ENCODE assay signal across 1 mouse cellular context in the genomic region with DNA sequence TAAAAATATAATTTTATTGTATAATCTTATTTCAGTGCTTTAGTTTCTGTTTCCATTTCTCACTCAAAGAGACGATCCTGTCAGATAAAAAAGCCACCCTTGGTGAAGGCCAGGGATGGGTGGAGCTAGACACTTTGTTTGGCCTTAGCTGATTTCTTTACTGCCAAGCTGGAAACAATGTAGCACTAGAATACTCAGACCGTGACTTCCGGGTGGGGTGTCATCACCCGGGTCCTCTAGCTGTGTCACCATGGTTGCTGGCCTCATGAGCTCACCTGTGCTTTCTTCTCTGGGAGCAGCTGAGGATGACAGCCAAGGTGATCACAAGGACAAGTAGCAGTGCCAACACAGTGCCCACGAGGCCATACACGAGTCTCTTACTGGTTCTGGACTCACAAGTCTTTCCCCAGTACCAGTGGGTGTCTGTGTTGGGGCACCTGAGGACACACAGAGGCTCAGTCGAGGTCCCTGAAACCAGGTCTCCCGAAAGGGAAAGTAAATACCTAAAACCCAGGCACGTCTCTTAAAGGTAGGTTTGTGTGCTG.
A peak's percentile ranks its signal among the peaks of the same experiment; 100 is the strongest.
TF ChIP-seq lines count a peak whose summit lies in the region.

No protein-coding gene starts in this region.

TF ChIP-seq in MEL, 35 proteins besides CTCF, POLR2A, EP300 and RAD21:
- no peak for TF ChIP-seq NELFE (IDR thresholded peaks at IDR 0.05; ENCODE audit: low read depth, low read length)
- no peak for TF ChIP-seq POLR2AphosphoS2 (IDR thresholded peaks at IDR 0.05; ENCODE audit: low read length)
- no peak for TF ChIP-seq ZMIZ1 (IDR thresholded peaks at IDR 0.05; ENCODE audit: low read depth, low read length)
- TF ChIP-seq UBTF (IDR thresholded peaks at IDR 0.05; ENCODE audit: borderline replicate concordance, insufficient read depth, low read depth, low read length) = no peak
- TF ChIP-seq MAX (IDR thresholded peaks at IDR 0.05; ENCODE audit: low read length) = no peak
- no peak for TF ChIP-seq MEF2A (IDR thresholded peaks at IDR 0.05; ENCODE audit: extremely low read depth, insufficient replicate concordance, low read depth, low read length, poor library complexity, severe bottlenecking)
- TF ChIP-seq ELF1 (IDR thresholded peaks at IDR 0.05; ENCODE audit: low read depth, low read length) = peak; percentile 50; the same call in 1 of the 2 replicates
- TF ChIP-seq KAT2A (conservative IDR thresholded peaks at IDR 0.05; ENCODE audit: low read depth, low read length) = no peak
- TF ChIP-seq MAFK (IDR thresholded peaks at IDR 0.05; ENCODE audit: borderline replicate concordance, low read depth, low read length) = no peak
